Mouse (Mus musculus) frontal cortex, postnatal 14 days (tissue): ENCODE data around the gene Tmeff2.
"Not testable (repeated sequence)": the region's sequence is repeated elsewhere in the genome, so short reads cannot be mapped to it uniquely, and the experiment has no call there.

Source experiments
- DNase-seq, 2 experiments: peaks; one replicate each; pipeline ENCODE4 v3.0.0; 2022; ENCODE audit warnings: low spot score in 2 of 2

The Tmeff2 gene

DNA sequence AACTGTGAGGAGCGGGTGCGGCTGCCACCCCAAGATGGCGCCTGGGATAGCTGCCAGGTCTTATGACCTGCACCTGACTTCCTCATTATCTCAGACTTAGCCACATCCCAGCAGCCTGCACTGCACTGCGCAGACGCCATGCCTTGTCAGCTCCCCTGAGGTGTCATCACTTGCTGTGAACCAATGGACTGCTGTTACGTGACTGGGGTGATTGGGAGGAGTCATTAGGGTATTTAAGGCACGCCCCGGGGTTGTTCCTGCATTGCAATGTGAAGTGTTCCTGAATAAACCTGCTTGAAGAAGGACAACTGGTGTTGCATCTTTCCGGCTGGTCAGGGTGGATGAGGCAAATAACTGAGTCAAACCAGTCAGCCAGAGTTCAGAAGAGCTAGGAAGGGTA lies at the start of gene Tmeff2:
Gene Tmeff2 (plus strand): TSS at position 262 of the 400 bp plus-strand sequence.
- not testable (repeated sequence) for DNase-seq

GRCm38 (mm10) chr1:50861515-50861914 lies 38.9 kb upstream of the Tmeff2 start:
- no peak for DNase-seq

DNA sequence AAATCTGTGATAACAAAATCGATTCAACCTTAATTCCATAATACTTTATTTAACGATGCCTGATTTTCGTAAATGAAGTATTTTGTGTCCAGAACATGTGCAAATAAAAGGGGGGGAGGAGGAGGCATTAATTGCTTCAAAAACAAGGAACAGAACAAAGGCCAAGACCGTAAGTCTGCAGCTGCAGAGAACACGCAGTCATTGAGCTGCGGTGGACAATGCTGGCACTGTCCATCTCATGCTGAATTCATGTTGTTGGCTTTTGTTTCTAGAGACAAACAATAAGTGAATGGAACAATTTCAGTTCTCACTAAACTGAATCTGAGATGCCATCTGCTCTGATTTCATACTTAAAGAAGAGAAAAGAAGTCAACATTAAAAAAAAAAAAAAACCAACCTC lies 2.8 kb upstream of the Tmeff2 start:
- no peak for DNase-seq

- DNase-seq = peak; percentile 15 to 33
Observed at GRCm38 (mm10) chr1:50924838-50925355, 24.4 kb downstream of the Tmeff2 start.

- DNase-seq = peak in 1 of 2 experiments; percentile 23
Observed at GRCm38 (mm10) chr1:50925356-50925921, 25.0 kb downstream of the Tmeff2 start.

DNA sequence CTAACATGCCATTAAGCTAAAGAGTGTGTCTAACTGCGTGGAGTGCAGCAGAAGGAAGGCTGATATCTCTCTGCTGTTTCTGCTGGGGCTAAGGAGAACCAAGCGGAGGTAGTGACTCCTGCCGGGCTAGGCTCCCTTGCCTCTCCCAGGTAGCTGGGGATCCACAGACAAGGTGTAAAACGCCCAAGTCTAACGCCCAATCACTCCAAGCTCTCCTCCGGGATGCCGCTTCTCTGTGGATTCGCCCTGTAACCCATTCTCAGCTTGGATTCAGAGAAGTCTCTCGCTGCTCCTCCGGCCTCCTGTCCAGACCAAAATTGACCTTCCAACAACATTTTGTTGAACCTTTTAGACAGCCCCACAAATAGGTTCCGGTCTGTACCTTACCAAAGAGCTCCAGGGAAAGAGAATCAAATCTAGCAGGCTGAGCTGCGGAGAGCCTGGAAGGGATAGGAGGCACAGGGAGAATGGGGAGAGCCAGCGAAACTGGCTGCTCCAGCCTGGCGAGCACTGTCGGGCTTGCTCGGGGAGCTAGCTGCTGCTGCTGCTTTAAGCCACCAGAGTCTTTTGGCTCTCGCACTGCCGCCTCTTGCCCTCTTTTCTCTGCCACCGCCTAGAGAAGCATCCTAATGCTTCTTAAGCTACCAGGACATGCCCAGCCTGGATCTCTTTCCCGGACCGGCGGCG lies 26.1 kb downstream of the Tmeff2 start:
- peak; percentile 14 to 19 for DNase-seq

GRCm38 (mm10) chr1:50927077-50927611 lies 26.7 kb downstream of the Tmeff2 start:
- DNase-seq = peak; percentile 93 to 95

DNA sequence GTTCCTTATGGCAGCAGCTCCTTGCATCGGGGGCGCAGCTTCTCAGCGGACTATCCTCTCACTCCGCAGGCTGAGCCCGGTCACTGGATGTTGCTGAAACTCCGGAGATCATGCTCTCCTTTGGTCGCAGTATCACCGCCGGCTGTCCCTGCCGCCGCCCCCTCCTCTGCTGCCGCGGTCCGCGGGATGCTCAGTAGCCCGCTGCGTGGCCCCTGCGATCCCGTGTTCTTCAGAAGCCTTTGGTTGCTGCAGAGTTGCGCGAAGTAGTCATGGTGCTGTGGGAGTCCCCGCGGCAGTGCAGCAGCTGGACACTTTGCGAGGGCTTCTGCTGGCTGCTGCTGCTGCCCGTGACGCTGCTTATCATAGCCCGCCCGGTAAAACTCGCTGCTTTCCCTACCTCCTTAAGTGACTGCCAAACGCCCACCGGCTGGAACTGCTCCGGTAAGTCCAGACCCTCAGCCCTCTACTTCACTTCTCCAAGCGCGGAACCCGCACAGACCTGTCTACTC lies 27.3 kb downstream of the Tmeff2 start:
- peak in 1 of 2 experiments; percentile 34 for DNase-seq

GRCm38 (mm10) chr1:50928776-50929175 lies 28.3 kb downstream of the Tmeff2 start:
- DNase-seq = no peak

DNA sequence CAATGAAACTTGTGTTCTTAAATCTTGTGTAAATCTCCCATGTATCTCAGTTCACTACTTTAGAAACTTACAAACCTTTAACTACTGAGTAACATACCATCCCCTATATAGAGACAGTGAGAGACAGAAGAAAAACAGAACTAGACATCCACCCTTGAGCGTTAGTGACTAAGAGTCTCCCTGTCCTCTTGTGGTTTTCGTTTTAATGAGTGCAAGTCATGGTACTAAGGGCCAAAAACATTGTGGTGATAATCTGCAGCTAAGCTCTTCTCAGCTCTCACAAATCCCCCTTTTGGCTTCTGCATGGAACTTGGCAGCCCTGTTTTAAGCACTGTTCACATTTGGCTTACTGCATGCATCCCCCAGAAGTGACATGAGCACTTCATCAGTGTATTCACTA lies 34.6 kb downstream of the Tmeff2 start:
- no peak for DNase-seq

GRCm38 (mm10) chr1:50935484-50935883 lies 35.0 kb downstream of the Tmeff2 start:
- DNase-seq = no peak

DNA sequence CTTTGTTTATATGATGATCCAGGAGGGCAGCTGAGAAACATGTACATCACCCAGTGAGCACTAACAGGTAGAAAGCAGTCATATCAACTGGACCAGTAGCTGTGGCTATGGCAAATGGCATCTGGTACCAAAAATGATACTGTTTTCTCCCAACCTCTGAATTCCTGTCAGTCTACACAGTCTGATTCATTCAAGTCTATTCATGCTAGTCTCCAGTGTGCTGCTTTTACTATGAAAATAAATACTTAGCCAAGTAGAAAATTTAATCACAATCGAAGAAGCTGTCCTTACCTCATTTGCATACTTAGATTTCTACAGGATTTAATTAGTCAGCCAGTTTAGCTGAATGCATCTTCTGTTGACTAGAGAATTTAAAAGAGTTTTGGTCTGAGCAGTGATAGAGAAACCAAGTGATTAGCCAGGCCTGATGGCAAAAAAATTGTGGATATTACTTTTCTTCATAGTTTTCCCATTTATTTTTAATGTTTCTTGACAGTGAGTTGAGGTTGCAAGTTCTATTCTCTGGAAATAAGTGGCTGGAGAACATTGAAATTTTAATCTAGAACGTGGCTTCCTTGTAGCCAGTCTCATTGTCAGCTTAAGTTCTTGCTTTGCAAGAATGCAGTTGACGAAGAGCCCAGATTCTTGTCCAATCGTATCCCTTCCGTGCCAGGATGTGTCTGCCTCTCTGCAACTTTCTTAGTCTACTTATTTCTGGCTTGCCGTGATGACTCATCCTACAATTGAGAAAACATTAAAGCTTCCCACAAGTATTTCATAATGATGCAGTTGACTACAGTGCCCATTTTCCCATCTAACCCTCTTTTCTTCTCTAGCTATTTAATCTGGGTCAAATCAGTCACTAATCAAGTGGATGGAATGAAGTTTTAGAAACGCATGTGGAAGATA lies 39.9 kb downstream of the Tmeff2 start:
- DNase-seq = no peak

DNA sequence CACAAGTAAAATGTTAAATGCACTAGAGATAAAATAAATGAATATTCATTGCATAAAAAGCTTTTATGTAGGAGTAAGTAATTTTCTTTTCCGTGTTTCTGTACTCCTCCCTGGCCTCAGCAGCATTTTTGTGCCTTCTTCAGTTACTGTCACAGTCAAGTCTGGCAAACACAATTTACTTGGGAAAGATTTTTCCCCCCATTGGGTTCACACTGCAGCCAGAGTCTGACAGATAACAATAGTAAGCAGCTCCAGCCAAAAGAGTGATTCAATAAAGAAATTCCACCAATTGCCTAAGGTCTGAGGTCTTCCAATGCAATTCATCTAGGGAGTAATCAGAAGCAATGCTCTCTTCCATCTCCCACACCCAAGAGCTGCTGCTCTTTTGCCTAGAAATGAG lies 48.1 kb downstream of the Tmeff2 start:
- no peak for DNase-seq

DNA sequence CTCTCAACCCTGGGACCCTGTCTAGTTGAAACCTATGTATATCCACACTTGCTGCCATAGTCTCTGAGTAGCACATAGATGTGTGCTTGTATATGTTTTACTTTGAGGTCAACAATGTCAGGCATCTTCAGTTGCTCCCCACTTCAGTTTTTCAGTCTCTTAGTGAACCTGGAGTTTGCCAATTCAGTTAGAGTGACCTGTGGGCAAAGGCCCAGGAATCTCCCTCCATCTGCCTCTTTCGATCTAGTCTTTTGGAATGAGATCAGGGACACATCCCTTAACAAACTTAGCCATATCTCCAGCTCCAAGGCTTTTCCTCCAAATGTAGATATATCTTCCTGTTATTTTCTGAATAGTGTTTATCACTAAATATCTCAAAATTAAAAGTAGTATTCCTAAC lies 58.4 kb downstream of the Tmeff2 start:
- DNase-seq = no peak

GRCm38 (mm10) chr1:50961954-50962648 lies 61.7 kb downstream of the Tmeff2 start:
- DNase-seq = peak in 1 of 2 experiments; percentile 43

- DNase-seq = no peak
Observed at GRCm38 (mm10) chr1:50962649-50963000, 62.2 kb downstream of the Tmeff2 start.

DNA sequence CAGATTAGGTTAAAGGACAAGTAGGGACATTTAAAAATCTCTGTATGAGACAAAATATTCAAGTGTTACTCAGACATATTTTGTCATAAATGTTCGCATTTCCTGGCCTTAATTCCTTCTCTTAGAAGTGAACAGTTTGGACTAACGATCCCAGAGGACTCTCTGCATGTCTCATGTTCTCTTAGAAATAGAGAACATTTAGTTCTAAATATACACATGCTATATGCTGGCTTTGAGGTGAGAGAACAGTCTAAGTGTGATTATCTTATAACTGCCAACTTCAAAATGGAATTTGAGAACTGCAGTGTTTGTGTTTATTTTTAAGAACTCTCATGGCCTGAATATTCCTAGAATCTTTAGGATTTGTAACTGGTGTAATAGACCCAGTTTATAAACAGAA lies 69.2 kb downstream of the Tmeff2 start:
- DNase-seq = no peak

DNA sequence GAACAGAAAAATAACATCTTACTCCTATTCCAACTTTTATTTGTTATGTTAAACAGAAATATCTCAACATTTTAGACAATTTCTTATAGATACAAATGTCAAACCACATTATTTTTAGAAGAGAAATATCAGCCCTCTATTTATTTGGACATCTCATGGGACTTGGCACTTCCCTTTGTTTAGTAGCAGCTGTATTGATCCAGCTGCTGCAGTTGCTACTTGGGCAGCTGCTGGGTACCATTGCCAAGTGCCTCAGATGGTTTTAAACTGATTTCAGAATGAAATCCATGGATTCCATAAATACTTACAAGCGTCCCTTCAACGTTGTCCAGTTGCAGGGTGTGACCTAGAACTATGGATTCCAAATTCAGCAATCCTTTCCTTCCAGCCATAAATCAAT lies 70.4 kb downstream of the Tmeff2 start:
- DNase-seq = no peak

DNA sequence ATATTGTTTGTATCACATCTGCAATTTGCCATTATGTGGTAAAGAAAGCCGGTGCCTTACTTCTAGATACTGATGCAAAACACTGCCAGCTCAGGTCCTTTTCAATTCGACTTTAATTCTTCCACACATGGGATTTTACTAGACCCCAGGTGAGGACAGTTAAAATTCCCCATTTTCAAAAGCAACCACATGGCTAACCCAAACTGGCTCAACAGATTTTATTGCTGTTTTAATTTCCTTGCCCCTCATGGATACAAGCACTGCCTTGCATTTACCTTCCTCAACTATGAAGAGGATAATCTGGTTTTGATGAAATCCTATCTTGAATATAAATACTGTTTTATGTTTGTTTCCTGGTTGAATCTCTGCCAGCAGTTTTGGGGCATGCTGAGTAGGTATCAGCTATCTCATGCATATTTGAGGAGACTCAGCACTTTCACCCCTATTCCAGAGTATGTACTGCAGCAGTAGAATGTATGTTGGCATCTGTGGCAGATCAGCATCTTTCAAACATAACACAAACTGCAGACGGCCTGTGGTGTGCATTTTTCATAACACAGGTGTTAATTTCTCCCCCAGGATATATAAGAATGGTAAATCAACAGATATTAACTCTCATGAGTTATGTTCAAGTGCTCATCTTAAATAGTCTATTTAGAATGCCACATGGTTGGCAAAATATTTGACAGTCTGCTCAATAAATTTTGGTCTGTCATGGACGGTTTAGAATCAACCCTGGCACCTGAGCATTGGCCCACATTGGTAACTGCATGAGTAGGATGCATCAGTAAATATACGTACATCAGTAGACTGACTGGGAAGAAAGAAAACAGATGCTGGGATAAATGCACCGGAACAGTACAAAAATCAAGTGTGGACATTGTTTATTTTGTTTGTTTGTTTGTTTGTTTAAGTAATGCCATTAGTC lies 72.3 kb downstream of the Tmeff2 start:
- DNase-seq = no peak
